Mouse (Mus musculus): ENCODE measurements around the gene Mtr.

DNA sequence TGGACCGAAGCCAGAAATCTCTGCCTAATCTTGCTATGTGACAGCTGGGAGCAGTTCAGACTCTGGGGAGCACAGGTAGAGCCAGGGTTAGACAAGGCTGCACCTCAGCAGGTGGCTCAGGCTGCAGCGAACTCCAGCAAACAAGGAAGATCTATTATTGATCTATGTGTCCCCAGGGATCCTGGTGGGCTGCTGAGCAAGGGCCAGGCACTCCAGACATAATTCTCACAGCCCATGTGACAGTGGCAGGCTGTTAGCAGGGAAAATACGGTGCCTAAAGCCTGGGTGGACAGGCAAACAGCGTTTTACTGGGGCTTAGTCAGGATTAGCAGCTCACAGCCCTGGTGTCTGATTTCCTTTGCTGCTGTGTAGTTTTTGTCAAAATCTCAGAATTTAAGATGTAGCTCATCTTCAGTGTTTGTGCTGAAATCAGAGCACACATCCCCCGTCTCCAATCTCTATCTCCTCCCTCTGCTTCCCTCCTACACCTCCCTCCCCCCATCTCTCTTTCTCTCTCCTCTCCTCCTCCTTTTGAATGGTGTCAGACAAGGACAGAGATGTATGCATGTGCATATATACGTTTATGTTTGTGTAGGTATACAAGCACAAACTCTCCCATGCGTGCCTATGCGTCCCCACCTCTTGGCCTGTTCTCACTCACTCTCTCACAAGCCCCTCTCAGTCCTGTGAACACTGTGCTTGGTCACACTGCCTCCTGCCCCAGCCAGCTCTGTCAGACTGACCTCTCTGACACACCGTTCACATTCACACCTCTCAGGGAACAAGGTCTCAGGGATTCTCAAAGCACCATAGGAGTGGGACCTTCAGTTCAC is 98.4 kb downstream of the Mtr start:
- TF ChIP-seq CTCF (IDR thresholded peaks at IDR 0.05; ENCODE audit: insufficient read depth, low read length): no peak
- no peak for TF ChIP-seq POLR2A (IDR thresholded peaks at IDR 0.05; ENCODE audit: borderline replicate concordance, extremely low read depth, low read depth, low read length)

Data from lung, adult 2 months (tissue).